ENCODE assay signal across 25 mouse cellular contexts in genomic region chr1:105926871-105927270, GRCm38 (mm10).
"Had no signal": no experiment of that assay in that cellular context is flagged by ENCODE, and none has a peak within 500 bp of the region (broad histone marks: within the 10 kb centered on the region; RNA-seq: fewer than 3 reads in every experiment).

No protein-coding gene starts in this region.

- H3K4me3 ChIP-seq: gastrocnemius, adult 2 months; heart, adult 2 months; heart, embryonic 12.5 days; hindbrain, embryonic 10.5 days; hindbrain, embryonic 12.5 days; intestine, embryonic 15.5 days; layer of hippocampus, adult 2 months; left cerebral cortex, adult 2 months; limb, embryonic 10.5 days; limb, embryonic 12.5 days had no signal

- H3K27ac ChIP-seq: heart, adult 2 months; hindbrain, embryonic 10.5 days; hindbrain, embryonic 12.5 days; hindbrain, embryonic 14.5 days; intestine, embryonic 15.5 days; layer of hippocampus, adult 2 months; left cerebral cortex, adult 2 months; limb, embryonic 10.5 days; limb, embryonic 12.5 days; liver, embryonic 14.5 days had no signal

- ATAC-seq: hindbrain, embryonic 16.5 days; inflammation-experienced regulatory T-cells, adult 6 months; intestine, embryonic 15.5 days; intestine, postnatal 0 days had no signal

- H3K36me3 ChIP-seq: heart, embryonic 12.5 days; hindbrain, embryonic 10.5 days; hindbrain, embryonic 12.5 days; intestine, embryonic 15.5 days; limb, embryonic 10.5 days; limb, embryonic 12.5 days had no signal

- H3K4me2 ChIP-seq: heart, embryonic 12.5 days; hindbrain, embryonic 12.5 days; hindbrain, embryonic 14.5 days; intestine, embryonic 15.5 days; limb, embryonic 12.5 days; liver, embryonic 11.5 days had no signal

- H3K27me3 ChIP-seq: heart, embryonic 12.5 days; hindbrain, embryonic 12.5 days; intestine, embryonic 15.5 days; limb, embryonic 12.5 days had no signal

- DNase-seq: gastrocnemius, adult 2 months; gastrocnemius, postnatal 10 days; gastrocnemius, postnatal 25 days; heart, adult 2 months; heart, postnatal 10 days; heart, postnatal 4 days; kidney, adult 18-20 months; kidney, adult 8-10 months; kidney, postnatal 10 days; kidney, postnatal 25 days; kidney, postnatal 4 days had no signal

- H3K9me3 ChIP-seq: heart, embryonic 12.5 days; hindbrain, embryonic 10.5 days; hindbrain, embryonic 12.5 days; intestine, embryonic 15.5 days; limb, embryonic 10.5 days; limb, embryonic 12.5 days had no signal

- H3K9ac ChIP-seq: heart, embryonic 12.5 days; hindbrain, embryonic 12.5 days; hindbrain, embryonic 14.5 days; intestine, embryonic 15.5 days; limb, embryonic 12.5 days; liver, embryonic 14.5 days had no signal

- H3K4me1 ChIP-seq: hindbrain, embryonic 10.5 days; hindbrain, embryonic 12.5 days; intestine, embryonic 15.5 days; limb, embryonic 10.5 days; limb, embryonic 12.5 days had no signal
